Mouse (Mus musculus) cerebellum, adult 2 months (tissue): ENCODE measurements around the gene Cep135. TPM values are rescaled to one million over a fixed set of nuclear protein-coding genes. Genes with fewer than 3 reads are reported as not detected.
A peak's percentile ranks its signal among the peaks of the same experiment; 100 is the strongest.

Experiments used
- DNase-seq, 2 experiments: peaks; one replicate each; pipeline ENCODE4 v3.0.0; 2021
- H3K27ac ChIP-seq: fragments of 200-500 bp; 2 replicates; pipeline ENCODE4 v1.5.1; 2012; ENCODE audit warnings: low read length, control low read depth, inconsistent platforms; ENCODE audit not compliant: insufficient read depth
- H3K27me3 ChIP-seq: fragments of 200-500 bp; 2 replicates; pipeline ENCODE4 v1.6.1; 2012; ENCODE audit warnings: inconsistent platforms, mild to moderate bottlenecking, low read length, moderate library complexity; ENCODE audit not compliant: control insufficient read depth, insufficient read depth
- H3K4me1 ChIP-seq: fragments of 200-500 bp; 2 replicates; pipeline ENCODE4 v1.6.1; 2011; ENCODE audit warnings: low read length; ENCODE audit not compliant: control insufficient read depth, insufficient read depth
- H3K4me3 ChIP-seq: fragments of 200-500 bp; replicated peaks from 2 replicates; pipeline ENCODE3; 2011; ENCODE audit warnings: mild to moderate bottlenecking, low read depth, low read length, control low read depth; ENCODE audit not compliant: insufficient read depth
- CTCF ChIP-seq: fragments of 200-500 bp; IDR thresholded peaks from 2 replicates; pipeline ENCODE4 v1.5.1; 2011; ENCODE audit warnings: low read depth, mild to moderate bottlenecking, control low read depth, low read length, moderate library complexity, borderline replicate concordance; ENCODE audit not compliant: insufficient read depth
- POLR2A ChIP-seq: fragments of 200-500 bp; IDR thresholded peaks from 2 replicates; pipeline ENCODE4 v1.6.1; 2011; ENCODE audit warnings: low read length, control low read depth, borderline replicate concordance; ENCODE audit not compliant: insufficient read depth
- WGBS: fragments of 180-500 bp; shearing (Covaris S2); methylation state at CpG from one replicate; pipeline ENCODE4 v1.1.7; 2018; 5-methylcytosine and 5-hydroxymethylcytosine counted together
- polyA plus RNA-seq: library from polyadenylated mRNA; depleted of rRNA; stranded (reverse); fragments of >200 nt; gene quantifications from 2 replicates; pipeline ENCODE4 v1.2.3, GENCODE M21; 2012

Cep135 gene
- polyA plus RNA-seq, 1 experiment, result 6.9 TPM

DNA sequence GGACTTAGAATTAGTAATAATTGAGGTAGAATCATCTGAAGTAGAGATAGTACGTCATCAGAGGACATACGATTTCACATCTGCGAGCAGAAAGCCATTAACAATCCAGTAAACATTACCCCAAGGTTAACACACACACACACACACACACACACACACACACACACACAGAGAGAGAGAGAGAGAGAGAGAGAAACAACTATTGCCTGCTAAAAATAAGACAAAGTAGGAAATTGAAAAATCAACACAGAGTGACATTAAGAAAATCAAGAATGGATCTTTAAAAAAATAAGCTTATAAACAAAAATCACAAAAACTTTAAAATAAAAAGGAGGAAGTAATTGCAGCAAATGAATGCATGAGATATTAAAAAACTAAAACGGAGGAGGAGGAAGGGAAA is 61.4 kb downstream of the Cep135 start:
- no peak for DNase-seq
- Histone ChIP-seq H3K27ac (no peak overlapping the region), H3K4me3 (no peak overlapping the region), H3K4me1 (no peaks in the 10 kb centered on the region), H3K27me3 (no peaks in the 10 kb centered on the region)
- no peak for TF ChIP-seq POLR2A
- TF ChIP-seq CTCF, result no peak
- 80% methylated on average over 4 of the region's 4 CpGs for WGBS

- 83% methylated on average over 5 of the region's 5 CpGs for WGBS
- no peak overlapping the region for H3K4me3 ChIP-seq
- no peaks in the 10 kb centered on the region for H3K27me3 ChIP-seq
- no peak overlapping the region for H3K27ac ChIP-seq
- no peaks in the 10 kb centered on the region for H3K4me1 ChIP-seq
- DNase-seq, result no peak
- TF ChIP-seq CTCF (no peak), POLR2A (no peak)
These were observed 62.7 kb downstream of the Cep135 start for GRCm38 (mm10) chr5:76651151-76651725.

DNA sequence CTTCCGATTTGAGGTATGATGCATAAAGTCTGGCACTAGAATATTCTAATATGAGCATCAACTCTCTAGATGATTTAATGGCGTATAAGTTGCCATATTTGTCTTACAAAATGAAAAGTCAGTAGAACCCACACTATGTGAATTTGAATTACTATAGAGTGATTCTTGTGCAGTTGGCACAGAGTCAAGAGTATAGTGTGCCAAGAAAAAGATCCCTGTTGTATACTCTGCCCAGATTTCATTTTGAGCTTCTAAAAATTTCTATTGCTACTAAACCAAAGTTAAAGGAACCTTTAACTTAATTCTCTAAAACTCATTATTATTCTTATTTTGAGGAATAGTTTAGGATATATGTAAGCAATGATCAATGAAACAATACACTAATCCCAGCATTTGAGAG is 67.7 kb downstream of the Cep135 start, which contains the start of gene C530008M17Rik:
C530008M17Rik (plus strand) TSS at position 301 of the 400 bp plus-strand sequence.
- no peak within 1 kb of the TSS for H3K27ac ChIP-seq
- 91% methylated on average over 2 of the region's 2 CpGs for WGBS
- peak within 1 kb of the TSS; percentile 35 for H3K4me3 ChIP-seq
- no peaks in the 10 kb centered on the region for H3K4me1 ChIP-seq
- no peak for TF ChIP-seq CTCF
- no peak for DNase-seq
- H3K27me3 ChIP-seq, result no peaks in the 10 kb centered on the region; the same call in 1 of the 2 replicates

DNA sequence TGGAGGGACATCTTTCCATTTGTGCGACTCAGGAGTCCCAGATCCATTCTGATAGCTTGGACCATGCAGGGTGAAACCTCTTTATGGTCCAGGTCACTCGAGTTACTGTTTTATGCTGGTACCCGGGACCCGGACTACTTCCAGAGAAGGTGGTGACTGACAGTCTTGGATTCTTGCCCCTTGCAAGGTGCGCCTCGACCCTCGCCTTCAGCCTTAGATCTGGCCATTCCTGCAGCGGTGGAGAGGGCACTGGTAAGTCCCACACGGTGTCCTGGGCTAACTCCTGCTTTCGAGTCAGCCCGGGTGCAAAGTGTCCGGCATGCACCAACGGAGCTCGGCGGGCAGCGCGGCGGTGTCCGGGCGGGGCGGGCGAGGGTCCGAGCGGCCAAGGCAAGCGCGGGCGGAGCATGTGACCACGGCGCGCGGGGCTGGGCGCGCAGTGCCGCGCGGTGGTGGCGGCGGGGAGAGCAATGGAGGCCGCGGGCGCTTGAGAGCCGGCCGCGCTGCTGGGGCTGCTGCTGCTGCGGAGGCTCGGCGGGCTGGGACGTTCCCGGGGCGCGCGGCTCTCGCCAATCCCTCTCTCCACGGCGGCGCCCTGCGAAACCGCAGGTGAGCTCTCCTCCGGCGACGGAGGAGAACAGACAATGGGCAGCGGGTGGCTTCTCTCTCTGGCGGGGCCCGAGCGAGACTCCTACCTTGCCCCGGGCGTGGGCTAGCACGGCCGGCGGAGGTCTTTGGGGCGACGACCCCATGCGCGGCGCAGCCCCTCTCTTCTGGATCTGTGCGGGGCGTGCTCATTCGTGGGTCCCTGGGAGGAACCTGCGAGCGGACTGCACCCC is 69.0 kb downstream of the Cep135 start:
- Histone ChIP-seq H3K27ac (no peak overlapping the region), H3K4me1 (no peaks in the 10 kb centered on the region), H3K4me3 (peak overlapping the region; percentile 47), H3K27me3 (no peaks in the 10 kb centered on the region; the same call in 1 of the 2 replicates)
- peak; percentile 54 to 55 for DNase-seq
- TF ChIP-seq CTCF (no peak), POLR2A (no peak)
- WGBS, result 1% methylated on average over 80 of the region's 80 CpGs

GRCm38 (mm10) chr5:76658084-76658934 is 69.8 kb downstream of the Cep135 start:
- Histone ChIP-seq H3K27me3 (no peaks in the 10 kb centered on the region; the same call in 1 of the 2 replicates), H3K27ac (no peak overlapping the region), H3K4me3 (peak overlapping the region; percentile 47), H3K4me1 (no peaks in the 10 kb centered on the region)
- TF ChIP-seq CTCF (no peak), POLR2A (no peak)
- DNase-seq, result peak in 1 of 2 experiments; percentile 25
- WGBS, result 2% methylated on average over 38 of the region's 38 CpGs

DNA sequence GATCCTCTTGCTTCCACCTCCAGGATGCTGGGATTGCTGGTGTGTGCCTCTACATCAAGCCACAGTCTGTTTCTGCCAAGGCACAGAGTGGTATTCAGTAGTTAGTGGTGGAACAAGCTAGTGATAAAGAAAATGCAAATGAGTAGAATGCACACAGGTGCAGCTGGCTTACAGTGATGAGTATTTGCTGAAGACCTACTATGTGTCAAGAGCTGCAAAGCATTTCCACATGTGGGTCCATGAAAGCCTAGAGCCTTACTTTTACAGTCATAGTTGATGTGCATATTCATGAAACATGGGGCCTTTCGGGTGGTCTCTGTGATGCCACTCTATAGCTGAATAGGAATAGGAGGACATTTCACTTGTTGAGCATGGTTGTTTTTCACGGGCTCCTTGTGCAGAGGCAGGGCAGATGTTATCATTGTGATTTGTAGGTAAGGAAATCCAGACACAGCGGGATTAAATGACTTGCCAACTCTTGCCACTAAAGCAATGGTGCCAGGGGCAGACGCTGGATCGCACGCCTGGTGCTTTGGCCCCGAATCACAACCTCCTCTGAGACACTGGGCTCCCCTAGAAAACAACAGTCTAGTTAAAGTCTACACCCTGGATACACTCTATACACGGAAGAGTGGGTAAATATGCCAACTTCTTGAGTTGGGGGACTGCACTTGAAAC is 71.6 kb downstream of the Cep135 start:
- 34% methylated on average over 8 of the region's 8 CpGs for WGBS
- no peak for DNase-seq
- no peak overlapping the region for H3K4me3 ChIP-seq

DNA sequence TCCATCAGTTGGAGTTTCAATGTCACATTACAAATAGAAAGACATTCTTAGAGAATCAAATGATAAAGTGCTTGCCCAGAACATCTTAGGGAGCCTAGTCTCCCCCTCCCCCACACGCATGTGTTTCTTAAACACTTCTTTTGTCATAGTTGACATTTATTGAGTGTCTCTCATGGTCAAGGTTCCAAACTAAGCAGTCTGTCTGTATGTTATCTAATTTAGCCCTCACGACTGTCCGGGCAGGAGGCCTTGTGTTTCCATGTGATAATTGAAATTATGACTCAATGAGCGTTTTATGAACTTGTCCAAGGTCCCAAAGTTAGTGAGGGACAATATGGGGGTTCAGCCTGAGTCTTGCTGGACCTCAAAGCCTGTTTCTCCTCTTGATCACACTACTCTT is 72.8 kb downstream of the Cep135 start:
- no peak overlapping the region for H3K27ac ChIP-seq
- TF ChIP-seq CTCF, result no peak
- no peak for TF ChIP-seq POLR2A
- H3K4me3 ChIP-seq, result no peak overlapping the region
- no peaks in the 10 kb centered on the region; the same call in 1 of the 2 replicates for H3K27me3 ChIP-seq
- 93% methylated on average over 4 of the region's 4 CpGs for WGBS
- DNase-seq, result no peak
- no peaks in the 10 kb centered on the region for H3K4me1 ChIP-seq

More for the DNA sequence above, 71.6 kb downstream of the Cep135 start:
- Histone ChIP-seq H3K4me1 (no peaks in the 10 kb centered on the region), H3K27ac (no peak overlapping the region), H3K27me3 (no peaks in the 10 kb centered on the region; the same call in 1 of the 2 replicates)
- TF ChIP-seq CTCF (no peak), POLR2A (no peak)
